Mouse (Mus musculus): ENCODE data around the gene Ntm. TPM values are rescaled to one million over a fixed set of nuclear protein-coding genes. Genes with fewer than 3 reads are reported as not detected.

Gene Ntm
- total and polyA plus RNA-seq, 3 experiments: not detected

- no peaks in the 10 kb centered on the region for H3K79me2 ChIP-seq (ENCODE audit: control insufficient read depth, insufficient read depth, low read length, poor library complexity)
- no peaks in the 10 kb centered on the region for H3K36me3 ChIP-seq (ENCODE audit: control insufficient read depth in 1 of 2, insufficient read depth in 2 of 2, low read length in 2 of 2)
- TF ChIP-seq GATA1 (IDR thresholded peaks at IDR 0.05; ENCODE audit: low read depth, low read length): no peak
- no peak for TF ChIP-seq MAFK (IDR thresholded peaks at IDR 0.05; ENCODE audit: borderline replicate concordance, low read depth, low read length)
- TF ChIP-seq KAT2A (conservative IDR thresholded peaks at IDR 0.05; ENCODE audit: low read depth, low read length): no peak
- no peak for TF ChIP-seq ZMIZ1 (IDR thresholded peaks at IDR 0.05; ENCODE audit: low read depth, low read length)
- TF ChIP-seq SMC3 (IDR thresholded peaks at IDR 0.05; ENCODE audit: low read depth, low read length): no peak
- TF ChIP-seq ZNF384 (IDR thresholded peaks at IDR 0.05; ENCODE audit: low read depth, low read length): no peak
- no peak for TF ChIP-seq POLR2AphosphoS2 (IDR thresholded peaks at IDR 0.05; ENCODE audit: low read length)
- no peak for TF ChIP-seq TCF12 (IDR thresholded peaks at IDR 0.05; ENCODE audit: low read depth, low read length)
- no peak for TF ChIP-seq CTCF (IDR thresholded peaks at IDR 0.05 in 2 of 3, conservative IDR thresholded peaks at IDR 0.05 in 1 of 3; ENCODE audit: control insufficient read depth in 1 of 3, insufficient read depth in 1 of 3, low read depth in 2 of 3, low read length in 3 of 3, poor library complexity in 1 of 3, severe bottlenecking in 1 of 3)
- no peak for TF ChIP-seq SIN3A (IDR thresholded peaks at IDR 0.05; ENCODE audit: low read length)
- TF ChIP-seq ZC3H11A (IDR thresholded peaks at IDR 0.05; ENCODE audit: low read depth, low read length): no peak
- TF ChIP-seq MAX (IDR thresholded peaks at IDR 0.05; ENCODE audit: low read length): no peak
- TF ChIP-seq POLR2A (IDR thresholded peaks at IDR 0.05; ENCODE audit: control insufficient read depth in 1 of 2, insufficient read depth in 1 of 2, low read depth in 1 of 2, low read length in 2 of 2, poor library complexity in 1 of 2): no peak
- TF ChIP-seq USF2 (IDR thresholded peaks at IDR 0.05; ENCODE audit: borderline replicate concordance in 1 of 2, insufficient read depth in 1 of 2, low read depth in 1 of 2, low read length in 2 of 2): no peak
- TF ChIP-seq E2F4 (IDR thresholded peaks at IDR 0.05; ENCODE audit: borderline replicate concordance, low read depth, low read length): no peak
- no peak for TF ChIP-seq MYB (IDR thresholded peaks at IDR 0.05; ENCODE audit: low read depth, low read length)
- TF ChIP-seq NELFE (IDR thresholded peaks at IDR 0.05; ENCODE audit: low read depth, low read length): no peak
- no peak for TF ChIP-seq TBP (IDR thresholded peaks at IDR 0.05; ENCODE audit: low read depth, low read length)
- TF ChIP-seq GABPA (IDR thresholded peaks at IDR 0.05; ENCODE audit: low read depth, low read length): no peak
- no peaks in the 10 kb centered on the region for H3K4me1 ChIP-seq (ENCODE audit: control insufficient read depth in 1 of 2, insufficient read depth in 2 of 2, low read length in 2 of 2)
- no peaks in the 10 kb centered on the region for H3K27me3 ChIP-seq (ENCODE audit: control insufficient read depth in 1 of 2, insufficient read depth in 2 of 2, low read length in 2 of 2)
- no peak for DNase-seq (ENCODE audit: low read depth, low spot score)
- H3K4me3 ChIP-seq (ENCODE audit: control insufficient read depth in 1 of 2, insufficient read depth in 1 of 2, low read depth in 2 of 2, low read length in 2 of 2): no peak overlapping the region
- no peak overlapping the region for H3K9ac ChIP-seq (ENCODE audit: control insufficient read depth, low read depth, low read length, poor library complexity, severe bottlenecking)
- H3K27ac ChIP-seq (ENCODE audit: control insufficient read depth, low read depth, low read length): no peak overlapping the region
- no peaks in the 10 kb centered on the region for H3K9me3 ChIP-seq (replicated peaks; ENCODE audit: insufficient read depth, low read length)
These were observed 741.9 kb downstream of the Ntm start for GRCm38 (mm10) chr9:29220941-29221615.

GRCm38 (mm10) chr9:29220493-29220892 lies 742.4 kb downstream of the Ntm start:
- H3K79me2 ChIP-seq (ENCODE audit: control insufficient read depth, insufficient read depth, low read length, poor library complexity): no peaks in the 10 kb centered on the region
- no peaks in the 10 kb centered on the region for H3K27me3 ChIP-seq (ENCODE audit: control insufficient read depth in 1 of 2, insufficient read depth in 2 of 2, low read length in 2 of 2)
- no peak for DNase-seq (ENCODE audit: low read depth, low spot score)
- no peaks in the 10 kb centered on the region for H3K4me1 ChIP-seq (ENCODE audit: control insufficient read depth in 1 of 2, insufficient read depth in 2 of 2, low read length in 2 of 2)
- H3K36me3 ChIP-seq (ENCODE audit: control insufficient read depth in 1 of 2, insufficient read depth in 2 of 2, low read length in 2 of 2): no peaks in the 10 kb centered on the region
- no peaks in the 10 kb centered on the region for H3K9me3 ChIP-seq (replicated peaks; ENCODE audit: insufficient read depth, low read length)
- no peak overlapping the region for H3K4me3 ChIP-seq (ENCODE audit: control insufficient read depth in 1 of 2, insufficient read depth in 1 of 2, low read depth in 2 of 2, low read length in 2 of 2)
- TF ChIP-seq SMC3 (IDR thresholded peaks at IDR 0.05; ENCODE audit: low read depth, low read length) (no peak), MXI1 (IDR thresholded peaks at IDR 0.05; ENCODE audit: low read depth, low read length) (no peak), GATA1 (IDR thresholded peaks at IDR 0.05; ENCODE audit: low read depth, low read length) (no peak), USF1 (IDR thresholded peaks at IDR 0.05; ENCODE audit: low read depth, low read length) (no peak), GABPA (IDR thresholded peaks at IDR 0.05; ENCODE audit: low read depth, low read length) (no peak), RAD21 (IDR thresholded peaks at IDR 0.05; ENCODE audit: low read depth, low read length) (no peak), TBP (IDR thresholded peaks at IDR 0.05; ENCODE audit: low read depth, low read length) (no peak), ZKSCAN1 (IDR thresholded peaks at IDR 0.05; ENCODE audit: low read depth, low read length) (no peak), MYB (IDR thresholded peaks at IDR 0.05; ENCODE audit: low read depth, low read length) (no peak), TCF12 (IDR thresholded peaks at IDR 0.05; ENCODE audit: low read depth, low read length) (no peak)
- H3K9ac ChIP-seq (ENCODE audit: control insufficient read depth, low read depth, low read length, poor library complexity, severe bottlenecking): no peak overlapping the region
- no peak overlapping the region for H3K27ac ChIP-seq (ENCODE audit: control insufficient read depth, low read depth, low read length)

Data from MEL (cell line).